Mouse (Mus musculus): Measurements from ENCODE around the gene Clec4g.
A peak's percentile ranks its signal among the peaks of the same experiment; 100 is the strongest.
"Not testable (repeated sequence)": the region's sequence is repeated elsewhere in the genome, so short reads cannot be mapped to it uniquely, and the experiment has no call there.

The Clec4g gene

GRCm38 (mm10) chr8:3720551-3720950, at the start of gene Clec4g:
Gene Clec4g, minus strand, starts transcription at chr8:3720651.
- DNase-seq: no peak

- DNase-seq: not testable (repeated sequence)
Observed at GRCm38 (mm10) chr8:3768641-3769040, 48.2 kb upstream of the Clec4g start.

GRCm38 (mm10) chr8:3754261-3754850, 33.9 kb upstream of the Clec4g start:
- peak; percentile 24 to 43 for DNase-seq

GRCm38 (mm10) chr8:3748761-3749160, 28.3 kb upstream of the Clec4g start, which contains the start of gene Cd209a:
Gene Cd209a, minus strand, starts transcription at chr8:3748984.
- DNase-seq: no peak

GRCm38 (mm10) chr8:3736947-3737346, 16.5 kb upstream of the Clec4g start:
- no peak for DNase-seq

- DNase-seq: no peak
Observed at GRCm38 (mm10) chr8:3735599-3735998, 15.1 kb upstream of the Clec4g start.

GRCm38 (mm10) chr8:3734084-3734483, 13.6 kb upstream of the Clec4g start:
- no peak for DNase-seq

GRCm38 (mm10) chr8:3721041-3721440, 590 bp upstream of the Clec4g start:
- DNase-seq: no peak

- DNase-seq: peak; percentile 70 to 74
Observed at GRCm38 (mm10) chr8:3718559-3718958, 1.9 kb downstream of the Clec4g start.

GRCm38 (mm10) chr8:3717321-3717954, 3.0 kb downstream of the Clec4g start:
- DNase-seq: no peak

- DNase-seq: no peak
Observed at GRCm38 (mm10) chr8:3711646-3712045, 8.8 kb downstream of the Clec4g start.

GRCm38 (mm10) chr8:3710312-3710711, 10.1 kb downstream of the Clec4g start:
- DNase-seq: no peak

GRCm38 (mm10) chr8:3707611-3708010, 12.8 kb downstream of the Clec4g start:
- DNase-seq: no peak

GRCm38 (mm10) chr8:3705711-3706110, 14.7 kb downstream of the Clec4g start:
- DNase-seq: peak in 1 of 2 experiments; percentile 17

GRCm38 (mm10) chr8:3701491-3701890, 19.0 kb downstream of the Clec4g start:
- DNase-seq: no peak

- DNase-seq: no peak
Observed at GRCm38 (mm10) chr8:3694121-3694520, 26.3 kb downstream of the Clec4g start, which contains the start of gene Fcer2a. Gene Fcer2a, minus strand, starts transcription at chr8:3694175.

GRCm38 (mm10) chr8:3690774-3691173, 29.7 kb downstream of the Clec4g start:
- no peak for DNase-seq

- DNase-seq: no peak
Observed at GRCm38 (mm10) chr8:3687537-3687936, 32.9 kb downstream of the Clec4g start.

GRCm38 (mm10) chr8:3685422-3685821, 35.0 kb downstream of the Clec4g start:
- no peak for DNase-seq

GRCm38 (mm10) chr8:3684530-3684929, 35.9 kb downstream of the Clec4g start:
- no peak for DNase-seq

- DNase-seq: no peak
Observed at GRCm38 (mm10) chr8:3683408-3684176, 36.9 kb downstream of the Clec4g start.

GRCm38 (mm10) chr8:3682435-3682834, 38.0 kb downstream of the Clec4g start:
- DNase-seq: no peak

- DNase-seq: no peak
Observed at GRCm38 (mm10) chr8:3679656-3680055, 40.8 kb downstream of the Clec4g start.

- no peak for DNase-seq
Observed at GRCm38 (mm10) chr8:3679236-3679635, 41.2 kb downstream of the Clec4g start.

Measured in thymus, postnatal 36 days (tissue).